Mouse (Mus musculus): ENCODE results near the gene Gpsm3. TPM values are rescaled to one million over a fixed set of nuclear protein-coding genes. Genes with fewer than 3 reads are reported as not detected.

The Gpsm3 gene
- polyA plus RNA-seq, 1 experiment from 2014 or later = 4.3 TPM

DNA sequence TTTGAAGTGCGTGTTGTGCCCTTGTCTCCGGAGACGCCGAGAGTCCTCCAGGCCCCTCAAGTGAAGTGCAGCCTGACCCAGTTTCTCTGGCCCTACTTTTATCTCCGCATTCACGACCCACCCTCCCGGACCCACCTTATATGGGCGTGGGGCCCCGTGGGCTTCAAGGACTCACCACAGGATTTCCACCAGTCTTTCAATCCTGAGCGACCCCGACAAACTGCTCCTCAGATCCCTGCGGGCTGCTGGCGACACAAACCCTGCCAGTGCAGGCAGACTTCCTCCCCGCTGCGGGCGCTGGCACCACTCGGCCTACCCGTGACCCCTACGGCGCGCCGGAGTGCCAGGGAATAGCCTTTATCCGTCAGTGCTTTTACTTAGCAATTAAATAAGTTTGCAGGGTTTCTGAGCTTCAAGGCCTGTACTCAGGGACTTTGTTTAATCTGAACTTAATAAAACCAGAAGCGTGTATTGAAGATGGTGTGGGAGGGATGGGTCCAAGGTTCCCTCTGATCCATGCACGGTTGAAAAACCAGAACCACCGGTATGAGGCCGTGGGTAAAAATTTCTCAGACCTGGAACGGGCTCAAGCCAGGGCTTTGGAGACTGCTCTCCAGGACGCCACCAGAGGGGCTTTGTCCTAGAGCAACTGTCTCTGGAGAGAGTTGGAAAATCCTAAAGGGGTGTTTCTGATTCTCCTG lies 38.5 kb downstream of the Gpsm3 start, which contains the start of gene Ppt2:
Gene Ppt2 (minus strand): TSS at position 568 of the 701 bp plus-strand sequence.
- 3% methylated on average over 29 of the region's 29 CpGs for WGBS
- H3K27ac ChIP-seq (ENCODE audit: low read length) = peak within 1 kb of the TSS; percentile 85
- H3K4me3 ChIP-seq (ENCODE audit: low read depth, low read length) = peak within 1 kb of the TSS; percentile 73
- H3K4me2 ChIP-seq (ENCODE audit: low read length) = peak within 1 kb of the TSS; percentile 92
- no peaks in the 10 kb centered on the region for H3K36me3 ChIP-seq (ENCODE audit: control insufficient read depth, insufficient read depth, low read length)
- peaks cover 46% of the 10 kb centered on the region for H3K4me1 ChIP-seq (ENCODE audit: control insufficient read depth, insufficient read depth, low read length)
- peak; percentile 11; the same call in 1 of the 2 replicates for ATAC-seq
- 0 out of 2 replicates have a peak, but pooled peaks cover 2% of the 10 kb centered on the region for H3K27me3 ChIP-seq (ENCODE audit: control insufficient read depth, insufficient read depth, low read depth, low read length)
- no peaks in the 10 kb centered on the region for H3K9me3 ChIP-seq (replicated peaks; ENCODE audit: control insufficient read depth, low read length, poor library complexity, severe bottlenecking)
- peak within 1 kb of the TSS; percentile 78 for H3K9ac ChIP-seq (ENCODE audit: low read depth, low read length)

- peak overlapping the region; percentile 92 for H3K4me2 ChIP-seq (ENCODE audit: low read length)
- no peaks in the 10 kb centered on the region for H3K36me3 ChIP-seq (ENCODE audit: control insufficient read depth, insufficient read depth, low read length)
- peak overlapping the region; percentile 78 for H3K9ac ChIP-seq (ENCODE audit: low read depth, low read length)
- peak overlapping the region; percentile 85 for H3K27ac ChIP-seq (ENCODE audit: low read length)
- H3K9me3 ChIP-seq (replicated peaks; ENCODE audit: control insufficient read depth, low read length, poor library complexity, severe bottlenecking) = no peaks in the 10 kb centered on the region
- 0 out of 2 replicates have a peak, but pooled peaks cover 2% of the 10 kb centered on the region for H3K27me3 ChIP-seq (ENCODE audit: control insufficient read depth, insufficient read depth, low read depth, low read length)
- 13% methylated on average over 5 of the region's 5 CpGs for whole genome bisulfite sequencing
- H3K4me3 ChIP-seq (ENCODE audit: low read depth, low read length) = peak overlapping the region; percentile 73
- H3K4me1 ChIP-seq (ENCODE audit: control insufficient read depth, insufficient read depth, low read length) = peaks cover 46% of the 10 kb centered on the region
- ATAC-seq = no peak
Measured at GRCm38 (mm10) chr17:34628644-34628967, 39.0 kb downstream of the Gpsm3 start.

GRCm38 (mm10) chr17:34629221-34629751 lies 39.7 kb downstream of the Gpsm3 start, which contains the start of gene Prrt1:
Gene Prrt1 (plus strand): TSS chr17:34629533.
- no peaks in the 10 kb centered on the region for H3K36me3 ChIP-seq (ENCODE audit: control insufficient read depth, insufficient read depth, low read length)
- under 1% methylated on average over 16 of the region's 16 CpGs for WGBS
- no peaks in the 10 kb centered on the region for H3K9me3 ChIP-seq (replicated peaks; ENCODE audit: control insufficient read depth, low read length, poor library complexity, severe bottlenecking)
- peaks cover 46% of the 10 kb centered on the region for H3K4me1 ChIP-seq (ENCODE audit: control insufficient read depth, insufficient read depth, low read length)
- peak within 1 kb of the TSS; percentile 78 for H3K9ac ChIP-seq (ENCODE audit: low read depth, low read length)
- 0 out of 2 replicates have a peak, but pooled peaks cover 2% of the 10 kb centered on the region for H3K27me3 ChIP-seq (ENCODE audit: control insufficient read depth, insufficient read depth, low read depth, low read length)
- ATAC-seq = peak; percentile 38
- H3K27ac ChIP-seq (ENCODE audit: low read length) = peak within 1 kb of the TSS; percentile 85
- H3K4me2 ChIP-seq (ENCODE audit: low read length) = peak within 1 kb of the TSS; percentile 92
- H3K4me3 ChIP-seq (ENCODE audit: low read depth, low read length) = peak within 1 kb of the TSS; percentile 73

GRCm38 (mm10) chr17:34629796-34630603 lies 40.4 kb downstream of the Gpsm3 start:
- Histone ChIP-seq H3K27ac (ENCODE audit: low read length) (peak overlapping the region; percentile 85), H3K27me3 (ENCODE audit: control insufficient read depth, insufficient read depth, low read depth, low read length) (0 out of 2 replicates have a peak, but pooled peaks cover 2% of the 10 kb centered on the region), H3K4me2 (ENCODE audit: low read length) (peak overlapping the region; percentile 92), H3K4me1 (ENCODE audit: control insufficient read depth, insufficient read depth, low read length) (peaks cover 46% of the 10 kb centered on the region), H3K9me3 (replicated peaks; ENCODE audit: control insufficient read depth, low read length, poor library complexity, severe bottlenecking) (no peaks in the 10 kb centered on the region), H3K4me3 (ENCODE audit: low read depth, low read length) (peak overlapping the region; percentile 73), H3K9ac (ENCODE audit: low read depth, low read length) (peak overlapping the region; percentile 78), H3K36me3 (ENCODE audit: control insufficient read depth, insufficient read depth, low read length) (no peaks in the 10 kb centered on the region)
- 21% methylated on average over 12 of the region's 12 CpGs for WGBS
- ATAC-seq = no peak

- peaks cover 44% of the 10 kb centered on the region for H3K4me1 ChIP-seq (ENCODE audit: control insufficient read depth, insufficient read depth, low read length)
Measured at GRCm38 (mm10) chr17:34630761-34631301, 41.2 kb downstream of the Gpsm3 start.

GRCm38 (mm10) chr17:34631647-34632046 lies 42.0 kb downstream of the Gpsm3 start:
- H3K9ac ChIP-seq (ENCODE audit: low read depth, low read length) = peak overlapping the region; percentile 78
- peaks cover 37% of the 10 kb centered on the region for H3K4me1 ChIP-seq (ENCODE audit: control insufficient read depth, insufficient read depth, low read length)
- H3K27me3 ChIP-seq (ENCODE audit: control insufficient read depth, insufficient read depth, low read depth, low read length) = peaks cover 4% of the 10 kb centered on the region; the same call in 1 of the 2 replicates
- ATAC-seq = no peak
- no peaks in the 10 kb centered on the region for H3K36me3 ChIP-seq (ENCODE audit: control insufficient read depth, insufficient read depth, low read length)
- peak overlapping the region; percentile 73 for H3K4me3 ChIP-seq (ENCODE audit: low read depth, low read length)
- H3K4me2 ChIP-seq (ENCODE audit: low read length) = peak overlapping the region; percentile 92
- H3K9me3 ChIP-seq (replicated peaks; ENCODE audit: control insufficient read depth, low read length, poor library complexity, severe bottlenecking) = no peaks in the 10 kb centered on the region
- 8% methylated on average over 12 of the region's 12 CpGs for WGBS
- no peak overlapping the region for H3K27ac ChIP-seq (ENCODE audit: low read length)

More at GRCm38 (mm10) chr17:34630761-34631301, 41.2 kb downstream of the Gpsm3 start:
- peaks cover 4% of the 10 kb centered on the region; the same call in 1 of the 2 replicates for H3K27me3 ChIP-seq (ENCODE audit: control insufficient read depth, insufficient read depth, low read depth, low read length)
- ATAC-seq = no peak
- peak overlapping the region; percentile 92 for H3K4me2 ChIP-seq (ENCODE audit: low read length)
- H3K36me3 ChIP-seq (ENCODE audit: control insufficient read depth, insufficient read depth, low read length) = no peaks in the 10 kb centered on the region
- WGBS = 1% methylated on average over 47 of the region's 48 CpGs
- peak overlapping the region; percentile 78 for H3K9ac ChIP-seq (ENCODE audit: low read depth, low read length)
- peak overlapping the region; percentile 73 for H3K4me3 ChIP-seq (ENCODE audit: low read depth, low read length)
- H3K9me3 ChIP-seq (replicated peaks; ENCODE audit: control insufficient read depth, low read length, poor library complexity, severe bottlenecking) = no peaks in the 10 kb centered on the region
- no peak overlapping the region for H3K27ac ChIP-seq (ENCODE audit: low read length)

- no peak for ATAC-seq
- Histone ChIP-seq H3K4me2 (ENCODE audit: low read length) (peak overlapping the region; percentile 92), H3K36me3 (ENCODE audit: control insufficient read depth, insufficient read depth, low read length) (no peaks in the 10 kb centered on the region), H3K9me3 (replicated peaks; ENCODE audit: control insufficient read depth, low read length, poor library complexity, severe bottlenecking) (no peaks in the 10 kb centered on the region), H3K4me1 (ENCODE audit: control insufficient read depth, insufficient read depth, low read length) (peaks cover 37% of the 10 kb centered on the region), H3K27me3 (ENCODE audit: control insufficient read depth, insufficient read depth, low read depth, low read length) (peaks cover 4% of the 10 kb centered on the region; the same call in 1 of the 2 replicates), H3K4me3 (ENCODE audit: low read depth, low read length) (peak overlapping the region; percentile 73), H3K27ac (ENCODE audit: low read length) (no peak overlapping the region), H3K9ac (ENCODE audit: low read depth, low read length) (peak overlapping the region; percentile 78)
- 2% methylated on average over 26 of the region's 26 CpGs for WGBS
Measured at GRCm38 (mm10) chr17:34632261-34632691, 42.7 kb downstream of the Gpsm3 start.

- Histone ChIP-seq H3K27ac (ENCODE audit: low read length) (no peak overlapping the region), H3K4me2 (ENCODE audit: low read length) (no peak overlapping the region), H3K9ac (ENCODE audit: low read depth, low read length) (no peak overlapping the region), H3K9me3 (replicated peaks; ENCODE audit: control insufficient read depth, low read length, poor library complexity, severe bottlenecking) (no peaks in the 10 kb centered on the region), H3K36me3 (ENCODE audit: control insufficient read depth, insufficient read depth, low read length) (no peaks in the 10 kb centered on the region), H3K27me3 (ENCODE audit: control insufficient read depth, insufficient read depth, low read depth, low read length) (peaks cover 6% of the 10 kb centered on the region; the same call in 1 of the 2 replicates), H3K4me1 (ENCODE audit: control insufficient read depth, insufficient read depth, low read length) (peaks cover 13% of the 10 kb centered on the region), H3K4me3 (ENCODE audit: low read depth, low read length) (no peak overlapping the region)
- WGBS = 82% methylated on average over 2 of the region's 2 CpGs
- ATAC-seq = no peak
Measured at GRCm38 (mm10) chr17:34635671-34636070, 46.1 kb downstream of the Gpsm3 start.

Measured in midbrain, embryonic 16.5 days (tissue).